Mouse (Mus musculus) common myeloid progenitor, adult 5-6 weeks (primary cell): Measurements from ENCODE around the gene Pus1. TPM values are rescaled to one million over a fixed set of nuclear protein-coding genes. Genes with fewer than 3 reads are reported as not detected.

Experiments
- total RNA-seq: library from RNA; stranded (forward); fragments of 200-1000, 187-1606 nt; gene quantifications from 2 replicates; pipeline ENCODE4 v1.2.3, GENCODE M21; 2017

Gene Pus1
- total RNA-seq, 1 experiment from 2014 or later: 65.7 TPM

Other genes with a start within 250 kb of the Pus1 start
- gene Galnt9, start 236.3 kb downstream of the Pus1 start, total RNA-seq: not detected in 2 replicates
- 41.3 and 50.4 TPM in 2 replicates for gene Noc4l, start 127.2 kb downstream of the Pus1 start, total RNA-seq
- 7.9 and 10.3 TPM in 2 replicates for gene Ddx51, start 127.2 kb downstream of the Pus1 start, total RNA-seq
- 63.6 and 66.7 TPM in 2 replicates for gene Ep400, start 9.9 kb downstream of the Pus1 start, total RNA-seq
- 10.0 and 11.7 TPM in 2 replicates for gene Ulk1, start 29.4 kb upstream of the Pus1 start, total RNA-seq
- 64.8 and 71.4 TPM in 2 replicates for gene Hscb, start 59.1 kb upstream of the Pus1 start, total RNA-seq
- 29.1 and 40.4 TPM in 2 replicates for gene Chek2, start 59.3 kb upstream of the Pus1 start, total RNA-seq
- 2.9 and 7.2 TPM in 2 replicates for gene Ttc28, start 99.1 kb upstream of the Pus1 start, total RNA-seq